Mouse (Mus musculus) T-cell, adult 2 months (primary cell): Measurements from ENCODE around the gene Aph1b.
"Not testable (repeated sequence)": the region's sequence is repeated elsewhere in the genome, so short reads cannot be mapped to it uniquely, and the experiment has no call there.

Source experiments
- DNase-seq: peaks from one replicate; pipeline ENCODE4 v3.0.0; 2022; ENCODE audit warnings: low spot score

Aph1b gene

GRCm38 (mm10) chr9:66795464-66796324 lies at the start of gene Aph1b:
Aph1b (minus strand) TSS chr9:66795490.
- peak; percentile 87 for DNase-seq

- DNase-seq = no peak
These were observed 39.8 kb upstream of the Aph1b start for GRCm38 (mm10) chr9:66835097-66835480.

- DNase-seq = peak; percentile 98
These were observed 39.2 kb upstream of the Aph1b start, which contains the start of gene Aph1c for GRCm38 (mm10) chr9:66834318-66835096. Aph1c (minus strand) TSS chr9:66834726.

- DNase-seq = no peak
These were observed 38.6 kb upstream of the Aph1b start for GRCm38 (mm10) chr9:66833851-66834250.

GRCm38 (mm10) chr9:66832366-66832908 lies 37.1 kb upstream of the Aph1b start:
- no peak for DNase-seq

GRCm38 (mm10) chr9:66825990-66826389 lies 30.7 kb upstream of the Aph1b start:
- DNase-seq = peak; percentile 35

GRCm38 (mm10) chr9:66822255-66822654 lies 27.0 kb upstream of the Aph1b start:
- DNase-seq = not testable (repeated sequence)

GRCm38 (mm10) chr9:66820996-66821395 lies 25.7 kb upstream of the Aph1b start:
- DNase-seq = peak; percentile 23

- no peak for DNase-seq
These were observed 18.1 kb upstream of the Aph1b start for GRCm38 (mm10) chr9:66813392-66813791.

GRCm38 (mm10) chr9:66805951-66806350 lies 10.7 kb upstream of the Aph1b start:
- not testable (repeated sequence) for DNase-seq

GRCm38 (mm10) chr9:66801947-66802346 lies 6.7 kb upstream of the Aph1b start:
- DNase-seq = no peak

- DNase-seq = no peak
These were observed 1.4 kb upstream of the Aph1b start, which contains the start of gene Gm10647 for GRCm38 (mm10) chr9:66796739-66797138. Gm10647 (plus strand) TSS chr9:66797039.

- DNase-seq = no peak
These were observed 444 bp downstream of the Aph1b start for GRCm38 (mm10) chr9:66794629-66795463.

GRCm38 (mm10) chr9:66787821-66788220 lies 7.5 kb downstream of the Aph1b start:
- DNase-seq = no peak

GRCm38 (mm10) chr9:66784552-66784951 lies 10.7 kb downstream of the Aph1b start:
- DNase-seq = peak; percentile 11

- DNase-seq = no peak
These were observed 24.6 kb downstream of the Aph1b start for GRCm38 (mm10) chr9:66770701-66771100.

- no peak for DNase-seq
These were observed 26.0 kb downstream of the Aph1b start for GRCm38 (mm10) chr9:66769275-66769674.

GRCm38 (mm10) chr9:66768721-66769120 lies 26.6 kb downstream of the Aph1b start:
- DNase-seq = no peak

- DNase-seq = no peak
These were observed 34.3 kb downstream of the Aph1b start for GRCm38 (mm10) chr9:66760991-66761390.

- no peak for DNase-seq
These were observed 42.4 kb downstream of the Aph1b start for GRCm38 (mm10) chr9:66752849-66753248.

GRCm38 (mm10) chr9:66748390-66748789 lies 46.9 kb downstream of the Aph1b start:
- DNase-seq = no peak

GRCm38 (mm10) chr9:66744531-66744930 lies 50.8 kb downstream of the Aph1b start:
- no peak for DNase-seq
